21 mouse cellular contexts compared by ENCODE assay signal in the genomic region with DNA sequence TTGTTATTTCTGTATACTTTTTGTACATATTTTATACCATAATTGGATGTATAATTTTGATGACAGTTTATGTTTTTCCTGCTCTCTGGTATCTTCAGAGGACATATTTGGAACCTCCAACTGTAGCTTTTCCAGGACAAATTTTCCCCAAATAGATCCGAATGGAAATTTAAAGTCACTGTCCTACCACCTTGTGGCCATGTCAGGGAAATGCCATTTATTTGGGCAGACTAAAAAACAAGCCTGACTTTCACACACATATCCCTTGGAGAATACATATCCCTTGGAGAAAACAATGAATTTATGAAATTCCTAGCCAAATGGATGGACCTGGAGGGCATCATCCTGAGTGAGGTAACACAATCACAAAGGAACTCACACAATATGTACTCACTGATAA. TPM values are rescaled to one million over a fixed set of nuclear protein-coding genes. Genes with fewer than 3 reads are reported as not detected.
DNase-seq lines count a peak whose midpoint lies in the region; ATAC-seq and TF ChIP-seq lines count a peak whose summit lies in the region.
"Had no signal": no experiment of that assay in that cellular context is flagged by ENCODE, and none has a peak within 500 bp of the region (broad histone marks: within the 10 kb centered on the region; RNA-seq: fewer than 3 reads in every experiment).

No protein-coding gene starts in this region.

- peak; percentile 3 for DNase-seq in forebrain, postnatal 0 days
- DNase-seq in liver, postnatal 0 days: no peak
- DNase-seq in liver, embryonic 11.5 days (ENCODE audit: low spot score): no peak
- DNase-seq in ES-CJ7 (ENCODE audit: low read depth, low spot score): peak; percentile 4
- DNase-seq in brain, embryonic 14.5 days (ENCODE audit: low read depth): peak; percentile 1
- DNase-seq in frontal cortex, postnatal 25 days (ENCODE audit: low spot score in 2 of 2): no peak
- DNase-seq: cerebellum, adult 18-20 months; gastrocnemius, postnatal 10 days; heart, postnatal 4 days; layer of hippocampus, adult 9-11 months; liver; spleen, adult 18-20 months; thymus, postnatal 36 days had no signal

- no peaks in the 10 kb centered on the region for H3K4me1 ChIP-seq in forebrain, postnatal 0 days (ENCODE audit: insufficient read depth)
- no peaks in the 10 kb centered on the region for H3K4me1 ChIP-seq in forebrain, embryonic 16.5 days (replicated peaks; ENCODE audit: control insufficient read depth, insufficient read depth, low read length)
- no peaks in the 10 kb centered on the region for H3K4me1 ChIP-seq in liver, postnatal 0 days (ENCODE audit: insufficient read depth)
- H3K4me1 ChIP-seq in liver, embryonic 11.5 days (replicated peaks; ENCODE audit: control insufficient read depth, insufficient read depth, low read length): no peaks in the 10 kb centered on the region
- H3K4me1 ChIP-seq: forebrain, embryonic 15.5 days had no signal

- no peak for TF ChIP-seq POLR2A in brain, embryonic 14.5 days (IDR thresholded peaks at IDR 0.05; ENCODE audit: borderline replicate concordance, extremely low read depth, insufficient read depth, insufficient read length, poor library complexity, severe bottlenecking)

- no peaks in the 10 kb centered on the region for H3K36me3 ChIP-seq in forebrain, postnatal 0 days (ENCODE audit: insufficient read depth)
- no peaks in the 10 kb centered on the region for H3K36me3 ChIP-seq in forebrain, embryonic 16.5 days (ENCODE audit: control insufficient read depth, insufficient read depth)
- H3K36me3 ChIP-seq in liver, postnatal 0 days (replicated peaks; ENCODE audit: insufficient read depth, low read length): no peaks in the 10 kb centered on the region
- H3K36me3 ChIP-seq in liver, embryonic 11.5 days (ENCODE audit: control insufficient read depth, insufficient read depth, low read length): no peaks in the 10 kb centered on the region
- H3K36me3 ChIP-seq: forebrain, embryonic 15.5 days had no signal

- TF ChIP-seq EP300 in liver, postnatal 0 days (IDR thresholded peaks at IDR 0.05; ENCODE audit: low read depth): no peak

- no peak overlapping the region for H3K9ac ChIP-seq in forebrain, postnatal 0 days
- no peak overlapping the region for H3K9ac ChIP-seq in forebrain, embryonic 16.5 days (replicated peaks; ENCODE audit: low read depth, low read length)
- no peak overlapping the region for H3K9ac ChIP-seq in liver, postnatal 0 days (replicated peaks)
- H3K9ac ChIP-seq in liver, embryonic 11.5 days (ENCODE audit: low read depth, low read length): no peak overlapping the region
- H3K9ac ChIP-seq: forebrain, embryonic 15.5 days had no signal

- peak; percentile 38 for TF ChIP-seq CTCF in forebrain, postnatal 0 days (IDR thresholded peaks at IDR 0.05; ENCODE audit: low read depth)
- TF ChIP-seq CTCF in liver, postnatal 0 days (IDR thresholded peaks at IDR 0.05; ENCODE audit: low read depth): peak; percentile 24
- TF ChIP-seq CTCF in brain, embryonic 14.5 days (IDR thresholded peaks at IDR 0.05; ENCODE audit: borderline replicate concordance, extremely low read depth, insufficient read depth, insufficient read length): peak; percentile 25; the same call in 1 of the 2 replicates

- ATAC-seq in forebrain, postnatal 0 days: no peak
- ATAC-seq in forebrain, embryonic 16.5 days: no peak
- no peak for ATAC-seq in liver, postnatal 0 days
- ATAC-seq in liver, embryonic 11.5 days (replicated peaks; ENCODE audit: low FRiP score): no peak
- ATAC-seq: forebrain, embryonic 15.5 days had no signal

- no peak overlapping the region for H3K27ac ChIP-seq in forebrain, postnatal 0 days (ENCODE audit: low read depth, low read length)
- no peak overlapping the region for H3K27ac ChIP-seq in forebrain, embryonic 16.5 days (ENCODE audit: low read length)
- H3K27ac ChIP-seq in liver, postnatal 0 days (ENCODE audit: low read depth): no peak overlapping the region
- H3K27ac ChIP-seq in liver, embryonic 11.5 days (ENCODE audit: low read depth, low read length): no peak overlapping the region
- H3K27ac ChIP-seq: forebrain, embryonic 15.5 days had no signal

- no peaks in the 10 kb centered on the region for H3K9me3 ChIP-seq in forebrain, postnatal 0 days (ENCODE audit: low read length)
- H3K9me3 ChIP-seq in forebrain, embryonic 16.5 days (ENCODE audit: control insufficient read depth, low read length): no peaks in the 10 kb centered on the region
- H3K9me3 ChIP-seq in liver, postnatal 0 days (ENCODE audit: low read length): no peaks in the 10 kb centered on the region
- H3K9me3 ChIP-seq in liver, embryonic 11.5 days (ENCODE audit: control insufficient read depth, low read length): no peaks in the 10 kb centered on the region
- H3K9me3 ChIP-seq: forebrain, embryonic 15.5 days had no signal

- H3K4me3 ChIP-seq in forebrain, postnatal 0 days (ENCODE audit: low read depth, low read length): no peak overlapping the region
- H3K4me3 ChIP-seq in forebrain, embryonic 16.5 days (replicated peaks; ENCODE audit: low read length): no peak overlapping the region
- no peak overlapping the region for H3K4me3 ChIP-seq in liver, postnatal 0 days (ENCODE audit: low read depth, low read length)
- no peak overlapping the region for H3K4me3 ChIP-seq in liver, embryonic 11.5 days (ENCODE audit: low read depth, low read length)
- H3K4me3 ChIP-seq: erythroblast, embryonic 14.5 days; forebrain, embryonic 15.5 days; myocyte had no signal

- no peak overlapping the region for H3K4me2 ChIP-seq in forebrain, postnatal 0 days (ENCODE audit: low read depth)
- no peak overlapping the region for H3K4me2 ChIP-seq in forebrain, embryonic 16.5 days (ENCODE audit: low read length)
- H3K4me2 ChIP-seq in liver, postnatal 0 days (ENCODE audit: low read depth, low read length): no peak overlapping the region
- H3K4me2 ChIP-seq in liver, embryonic 11.5 days: no peak overlapping the region
- H3K4me2 ChIP-seq: forebrain, embryonic 15.5 days; heart, embryonic 11.5 days had no signal

- H3K27me3 ChIP-seq in forebrain, postnatal 0 days (ENCODE audit: insufficient read depth, low read length): no peaks in the 10 kb centered on the region
- H3K27me3 ChIP-seq in forebrain, embryonic 16.5 days (replicated peaks; ENCODE audit: control insufficient read depth, insufficient read depth, low read length): no peaks in the 10 kb centered on the region
- H3K27me3 ChIP-seq in liver, postnatal 0 days (ENCODE audit: insufficient read depth, low read length): no peaks in the 10 kb centered on the region
- H3K27me3 ChIP-seq in liver, embryonic 11.5 days (replicated peaks; ENCODE audit: control insufficient read depth, insufficient read depth, low read length): no peaks in the 10 kb centered on the region
- H3K27me3 ChIP-seq: forebrain, embryonic 15.5 days had no signal

- WGBS in forebrain, postnatal 0 days: 44% methylated on average over 1 of the region's 1 CpGs
- 59% methylated on average over 1 of the region's 1 CpGs for WGBS in forebrain, embryonic 16.5 days
- WGBS in liver, postnatal 0 days (ENCODE audit: insufficient replicate concordance): 47% methylated on average over 1 of the region's 1 CpGs
- 46% methylated on average over 1 of the region's 1 CpGs for WGBS in liver, embryonic 11.5 days

RNA-seq across cellular contexts. Expression of a gene that starts 59.9 kb away (rescaled TPM):
- not detected in 2 replicates for total RNA-seq in forebrain, postnatal 0 days (2014; rRNA removed)
- polyA plus RNA-seq in forebrain, postnatal 0 days (2015; fragmentation: Nextera tagmentation; extraction: Ambion mirVana): 0.11 and 0.14 TPM in 2 replicates
- polyA plus RNA-seq in forebrain, embryonic 16.5 days (2015; fragmentation: Nextera tagmentation; extraction: Ambion mirVana): 0.24 and 0.48 TPM in 2 replicates
- 0.04 TPM in 1 of 2 replicates, not detected in the other for polyA plus RNA-seq in liver, postnatal 0 days (2015; fragmentation: Nextera tagmentation; extraction: Ambion mirVana)
- 0.11 TPM in 1 of 2 replicates, not detected in the other for polyA plus RNA-seq in liver, embryonic 11.5 days (2014; fragmentation: Nextera tagmentation; extraction: Ambion mirVana)
- not detected in 2 replicates for polyA plus RNA-seq in brain, embryonic 14.5 days (2012; rRNA removed)
- total RNA-seq: common myeloid progenitor, adult 5-6 weeks; gastrocnemius, postnatal 10 days; heart, postnatal 4 days; left cerebral cortex, postnatal 25 days had no signal
- polyA plus RNA-seq: erythroblast, embryonic 14.5 days; kidney, embryonic 16.5 days; myocyte had no signal

Comparison
In these comparisons a context has a peak if more than half of its experiments do, and no peak if none do; other contexts are left out.
1. DNase-seq: peak in forebrain, postnatal 0 days (single experiment), ES-CJ7 (single experiment) and brain, embryonic 14.5 days (single experiment); none in liver, postnatal 0 days (single experiment), liver, embryonic 11.5 days (single experiment) and frontal cortex, postnatal 25 days (0 of 2).
2. Peak in every context shown above with its lines, with median percentiles within 50 percentile points of each other: CTCF ChIP-seq.